Mouse (Mus musculus): ENCODE measurements around the gene Rps16.
"Not testable (repeated sequence)": the region's sequence is repeated elsewhere in the genome, so short reads cannot be mapped to it uniquely, and the experiment has no call there.

The Rps16 gene

DNA sequence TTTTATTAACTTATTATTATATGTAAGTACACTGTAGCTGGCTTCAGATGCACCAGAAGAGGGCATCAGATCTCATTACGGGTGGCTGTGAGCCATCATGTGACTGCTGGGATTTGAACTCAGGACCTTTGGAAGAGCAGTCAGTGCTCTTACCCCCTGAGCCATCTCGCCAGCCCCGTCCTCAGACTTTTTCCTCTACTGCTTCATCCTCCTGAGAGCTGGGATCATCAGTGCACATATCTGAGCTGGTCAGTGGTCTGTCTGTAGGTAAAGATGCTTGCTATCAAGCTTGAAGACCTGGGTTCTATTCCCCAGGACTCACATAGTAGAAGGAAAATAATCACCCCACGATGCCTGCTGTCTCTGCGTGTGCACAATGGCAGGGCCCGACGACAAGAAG, 36.9 kb downstream of the Rps16 start:
- DNase-seq (ENCODE audit: low read depth, low spot score) = not testable (repeated sequence)

GRCm38 (mm10) chr7:28390331-28390730, 39.9 kb downstream of the Rps16 start:
- DNase-seq (ENCODE audit: low read depth, low spot score) = no peak

- DNase-seq (ENCODE audit: low read depth, low spot score) = peak; percentile 99
Measured at GRCm38 (mm10) chr7:28392429-28393271, 42.2 kb downstream of the Rps16 start, which contains the start of the genes Med29 and Paf1. Med29 (minus strand) TSS chr7:28392708. Paf1 (plus strand) TSS chr7:28392951.

DNA sequence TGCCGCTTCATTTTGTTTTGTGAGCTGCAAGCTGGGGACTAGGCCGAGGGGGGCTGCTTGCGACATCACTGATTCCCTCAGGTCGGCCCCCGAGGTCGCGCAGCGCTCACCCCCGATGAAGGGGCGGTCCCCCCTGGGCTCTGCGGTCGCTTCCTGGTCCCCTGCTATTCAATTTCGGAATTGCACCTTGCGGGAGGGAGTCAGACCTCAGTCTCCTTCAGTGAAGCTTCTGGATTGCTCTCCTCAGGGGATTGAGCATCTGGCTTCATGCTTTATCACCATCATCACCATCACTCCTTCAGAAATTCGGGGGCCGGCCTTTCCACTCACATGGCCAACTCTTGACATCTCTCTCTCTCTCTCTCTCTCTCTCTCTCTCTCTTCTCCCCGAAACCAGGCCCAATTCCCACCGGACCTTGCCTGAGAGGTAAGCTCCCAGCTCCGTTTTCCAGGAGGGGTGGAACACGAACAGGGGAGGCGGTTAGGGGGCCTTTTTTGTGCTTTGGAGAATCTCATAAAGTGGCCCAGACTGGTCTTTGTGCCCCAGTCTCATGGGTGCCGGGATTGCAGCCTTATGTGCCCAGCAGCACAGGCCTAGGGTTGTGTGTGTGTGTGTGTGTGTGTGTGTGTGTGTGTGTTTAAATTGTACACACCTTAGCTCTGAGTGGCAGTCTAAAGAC, 43.0 kb downstream of the Rps16 start:
- DNase-seq (ENCODE audit: low read depth, low spot score) = no peak

DNA sequence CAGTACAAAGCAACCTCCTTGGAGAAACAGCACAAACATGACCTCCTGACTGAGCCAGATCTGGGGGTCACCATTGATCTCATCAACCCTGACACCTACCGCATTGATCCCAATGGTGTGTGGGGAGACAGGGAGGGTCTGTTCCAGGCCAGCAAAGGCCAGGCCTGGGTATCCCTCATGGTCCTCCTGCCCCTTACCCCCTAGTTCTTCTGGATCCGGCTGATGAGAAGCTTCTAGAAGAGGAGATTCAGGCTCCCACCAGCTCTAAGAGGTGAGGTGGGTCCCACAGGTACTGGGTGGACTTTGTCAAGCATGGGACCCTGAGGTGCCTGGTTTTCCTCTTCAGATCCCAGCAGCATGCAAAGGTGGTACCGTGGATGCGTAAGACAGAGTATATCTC, 45.0 kb downstream of the Rps16 start:
- no peak for DNase-seq (ENCODE audit: low read depth, low spot score)

- peak; percentile 78 for DNase-seq (ENCODE audit: low read depth, low spot score)
Measured at GRCm38 (mm10) chr7:28398000-28398399, 47.5 kb downstream of the Rps16 start.

DNA sequence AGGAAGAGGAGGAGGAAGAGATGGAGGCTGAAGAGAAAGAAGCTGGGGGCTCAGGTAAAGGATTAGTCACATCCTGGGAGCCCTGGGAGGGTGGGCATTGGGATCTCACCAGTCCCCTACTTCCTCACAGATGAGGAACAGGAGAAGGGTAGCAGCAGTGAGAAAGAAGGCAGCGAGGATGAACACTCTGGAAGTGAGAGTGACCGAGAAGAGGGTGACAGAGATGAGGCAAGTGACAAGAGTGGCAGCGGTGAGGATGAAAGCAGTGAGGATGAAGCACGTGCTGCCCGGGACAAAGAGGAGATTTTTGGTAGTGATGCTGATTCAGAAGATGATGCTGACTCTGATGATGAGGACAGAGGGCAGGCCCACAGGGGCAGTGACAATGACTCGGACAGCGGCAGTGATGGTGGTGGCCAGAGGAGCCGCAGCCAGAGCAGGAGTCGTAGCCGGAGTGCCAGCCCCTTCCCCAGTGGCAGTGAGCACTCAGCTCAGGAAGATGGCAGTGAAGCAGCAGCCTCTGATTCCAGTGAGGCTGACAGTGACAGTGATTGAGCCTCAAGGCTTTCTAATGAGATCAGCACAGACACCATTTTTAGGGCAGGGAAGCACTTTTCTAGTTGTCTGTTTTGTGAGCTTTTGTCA, 48.4 kb downstream of the Rps16 start:
- DNase-seq (ENCODE audit: low read depth, low spot score) = no peak

DNA sequence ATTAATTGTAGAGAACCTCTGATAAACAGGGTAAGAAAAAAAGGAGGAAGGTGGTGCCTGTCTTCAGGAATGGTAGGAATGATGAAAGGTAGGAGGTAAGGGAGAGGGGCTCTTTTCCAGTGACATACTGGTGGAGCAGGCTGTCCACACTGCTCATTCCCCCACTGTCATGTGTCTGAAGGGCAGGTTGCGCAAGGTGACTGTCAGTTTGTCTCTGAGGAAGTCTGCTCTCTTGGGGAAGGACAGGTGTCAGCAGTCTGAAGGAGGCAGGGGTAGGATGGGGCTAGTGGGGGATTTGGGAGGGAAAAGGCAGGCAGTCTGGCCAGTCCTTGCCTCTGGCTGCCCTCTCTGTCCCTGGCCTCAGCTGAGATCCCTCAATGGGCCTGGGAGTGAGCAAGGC, 50.6 kb downstream of the Rps16 start:
- no peak for DNase-seq (ENCODE audit: low read depth, low spot score)

DNA sequence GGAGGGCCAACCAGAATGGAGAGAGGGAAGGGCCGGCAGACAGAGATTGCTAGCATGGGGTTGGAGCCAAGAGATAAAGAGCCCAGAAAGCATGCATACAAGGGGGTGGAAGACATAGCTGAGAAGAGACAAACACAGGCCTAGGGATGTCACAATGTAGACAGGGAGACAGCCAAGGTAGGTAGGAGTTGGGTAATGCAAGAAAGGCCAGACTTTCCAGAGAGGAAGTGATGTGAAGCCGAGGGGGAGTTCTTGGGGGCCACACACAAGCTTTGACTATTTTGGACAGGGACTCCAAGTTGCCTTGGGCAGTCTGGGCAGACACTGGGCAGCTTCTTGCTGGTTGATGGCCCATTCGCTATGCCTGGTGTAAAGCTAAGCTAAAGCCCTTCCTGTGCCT, 51.5 kb downstream of the Rps16 start:
- DNase-seq (ENCODE audit: low read depth, low spot score) = no peak
